Mouse (Mus musculus): ENCODE data around the gene Cdv3. TPM values are rescaled to one million over a fixed set of nuclear protein-coding genes. Genes with fewer than 3 reads are reported as not detected.

The Cdv3 gene
- polyA plus RNA-seq, 1 experiment from 2014 or later: 168 TPM

GRCm38 (mm10) chr9:103309832-103310231 is 55.8 kb downstream of the Cdv3 start:
- 91% methylated on average over 6 of the region's 6 CpGs for WGBS
- no peak overlapping the region for H3K4me3 ChIP-seq
- H3K27ac ChIP-seq (replicated peaks): no peak overlapping the region
- H3K9me3 ChIP-seq (replicated peaks): no peaks in the 10 kb centered on the region
- no peaks in the 10 kb centered on the region for H3K27me3 ChIP-seq (ENCODE audit: low read depth, poor library complexity, severe bottlenecking)
- DNase-seq (ENCODE audit: low spot score): no peak
- peaks cover 80% of the 10 kb centered on the region for H3K36me3 ChIP-seq
- H3K4me1 ChIP-seq: peaks cover 27% of the 10 kb centered on the region

- Histone ChIP-seq H3K27me3 (ENCODE audit: low read depth, poor library complexity, severe bottlenecking) (no peaks in the 10 kb centered on the region), H3K36me3 (peaks cover 38% of the 10 kb centered on the region), H3K4me1 (peaks cover 35% of the 10 kb centered on the region), H3K4me3 (peak overlapping the region; percentile 94), H3K27ac (replicated peaks) (peak overlapping the region; percentile 97), H3K9me3 (replicated peaks) (no peaks in the 10 kb centered on the region)
- under 1% methylated on average over 40 of the region's 40 CpGs for WGBS
- DNase-seq (ENCODE audit: low spot score): no peak
These were observed 60.2 kb downstream of the Cdv3 start for GRCm38 (mm10) chr9:103305332-103306041.

GRCm38 (mm10) chr9:103304927-103305326 is 60.7 kb downstream of the Cdv3 start, which contains the start of the genes 1300017J02Rik and Topbp1:
Gene 1300017J02Rik (minus strand): TSS chr9:103305082.
Gene Topbp1 (plus strand): TSS chr9:103305215.
- peaks cover 33% of the 10 kb centered on the region for H3K36me3 ChIP-seq
- WGBS: under 1% methylated on average over 49 of the region's 49 CpGs
- peak; percentile 96 for DNase-seq (ENCODE audit: low spot score)
- no peaks in the 10 kb centered on the region for H3K9me3 ChIP-seq (replicated peaks)
- peak within 1 kb of the TSS; percentile 94 for H3K4me3 ChIP-seq
- H3K27me3 ChIP-seq (ENCODE audit: low read depth, poor library complexity, severe bottlenecking): no peaks in the 10 kb centered on the region
- peak within 1 kb of the TSS; percentile 97 for H3K27ac ChIP-seq (replicated peaks)
- peaks cover 35% of the 10 kb centered on the region for H3K4me1 ChIP-seq

Other genes starting within 250 kb of the Cdv3 start
- 68.2 and 68.4 TPM in 2 replicates for gene Srprb, start 163.7 kb downstream of the Cdv3 start, polyA plus RNA-seq (2016; fragmentation: Nextera tagmentation; extraction: Ambion mirVana)
- 0.75 TPM in 1 of 2 replicates, not detected in the other for gene Gm20425, start 135.5 kb downstream of the Cdv3 start, polyA plus RNA-seq (2016; fragmentation: Nextera tagmentation; extraction: Ambion mirVana)
- 14.6 and 20.6 TPM in 2 replicates for gene Trf, start 135.4 kb downstream of the Cdv3 start, polyA plus RNA-seq (2016; fragmentation: Nextera tagmentation; extraction: Ambion mirVana)
- 3.5 and 4.5 TPM in 2 replicates for gene 1300017J02Rik, start 60.8 kb downstream of the Cdv3 start, polyA plus RNA-seq (2016; fragmentation: Nextera tagmentation; extraction: Ambion mirVana)
- gene Topbp1, start 60.6 kb downstream of the Cdv3 start, polyA plus RNA-seq (2016; fragmentation: Nextera tagmentation; extraction: Ambion mirVana): 78.9 and 79.3 TPM in 2 replicates
- 0.75 and 2.0 TPM in 2 replicates for gene Bfsp2, start 114.6 kb upstream of the Cdv3 start, polyA plus RNA-seq (2016; fragmentation: Nextera tagmentation; extraction: Ambion mirVana)

Data from midbrain, embryonic 10.5 days (tissue).